Mouse (Mus musculus): ENCODE measurements around the gene Ankrd66.
"Not testable (repeated sequence)": the region's sequence is repeated elsewhere in the genome, so short reads cannot be mapped to it uniquely, and the experiment has no call there.

Ankrd66 gene

GRCm38 (mm10) chr17:43536841-43537240 is 6.6 kb downstream of the Ankrd66 start:
- DNase-seq (ENCODE audit: low read depth, low spot score) = not testable (repeated sequence)

- no peak for DNase-seq (ENCODE audit: low read depth, low spot score)
These were observed 8.8 kb downstream of the Ankrd66 start for GRCm38 (mm10) chr17:43534362-43535222.

- no peak for DNase-seq (ENCODE audit: low read depth, low spot score)
These were observed 12.2 kb downstream of the Ankrd66 start for GRCm38 (mm10) chr17:43531192-43531591.

GRCm38 (mm10) chr17:43530507-43530906 is 12.9 kb downstream of the Ankrd66 start:
- DNase-seq (ENCODE audit: low read depth, low spot score) = no peak

- DNase-seq (ENCODE audit: low read depth, low spot score) = no peak
These were observed 23.3 kb downstream of the Ankrd66 start for GRCm38 (mm10) chr17:43520166-43520565.

GRCm38 (mm10) chr17:43518644-43519409 is 24.6 kb downstream of the Ankrd66 start:
- no peak for DNase-seq (ENCODE audit: low read depth, low spot score)

GRCm38 (mm10) chr17:43510782-43511181 is 32.7 kb downstream of the Ankrd66 start:
- no peak for DNase-seq (ENCODE audit: low read depth, low spot score)

GRCm38 (mm10) chr17:43504594-43504934 is 38.9 kb downstream of the Ankrd66 start:
- DNase-seq (ENCODE audit: low read depth, low spot score) = no peak

- no peak for DNase-seq (ENCODE audit: low read depth, low spot score)
These were observed 39.4 kb downstream of the Ankrd66 start for GRCm38 (mm10) chr17:43503861-43504593.

GRCm38 (mm10) chr17:43502592-43502991 is 40.8 kb downstream of the Ankrd66 start, which contains the start of gene Mep1a:
Gene Mep1a, minus strand, starts transcription at chr17:43502812.
- DNase-seq (ENCODE audit: low read depth, low spot score) = no peak

- DNase-seq (ENCODE audit: low read depth, low spot score) = no peak
These were observed 41.8 kb downstream of the Ankrd66 start for GRCm38 (mm10) chr17:43501631-43502030.

GRCm38 (mm10) chr17:43501223-43501622 is 42.2 kb downstream of the Ankrd66 start:
- DNase-seq (ENCODE audit: low read depth, low spot score) = no peak

GRCm38 (mm10) chr17:43500513-43500912 is 42.9 kb downstream of the Ankrd66 start:
- DNase-seq (ENCODE audit: low read depth, low spot score) = no peak

- no peak for DNase-seq (ENCODE audit: low read depth, low spot score)
These were observed 45.9 kb downstream of the Ankrd66 start for GRCm38 (mm10) chr17:43497521-43497920.

- no peak for DNase-seq (ENCODE audit: low read depth, low spot score)
These were observed 47.9 kb downstream of the Ankrd66 start for GRCm38 (mm10) chr17:43495502-43495901.

GRCm38 (mm10) chr17:43490371-43490770 is 53.1 kb downstream of the Ankrd66 start:
- not testable (repeated sequence) for DNase-seq (ENCODE audit: low read depth, low spot score)

GRCm38 (mm10) chr17:43488439-43489151 is 54.8 kb downstream of the Ankrd66 start:
- no peak for DNase-seq (ENCODE audit: low read depth, low spot score)

- DNase-seq (ENCODE audit: low read depth, low spot score) = no peak
These were observed 57.5 kb downstream of the Ankrd66 start for GRCm38 (mm10) chr17:43485982-43486381.

Data from c-Kit-negative CD71-positive TER-119-positive erythroid progenitor cells, embryonic 14.5 days (primary cell).